Mouse (Mus musculus) bone marrow macrophage, adult 2 months (primary cell): ENCODE results near the gene Zbtb11.

Experiments
- CTCF ChIP-seq: IDR thresholded peaks from 2 replicates; pipeline ENCODE4 v1.5.1; 2012; ENCODE audit warnings: low read depth, mild to moderate bottlenecking, low read length, moderate library complexity
- POLR2A ChIP-seq: IDR thresholded peaks from 2 replicates; pipeline ENCODE4 v1.6.1; 2012; ENCODE audit warnings: mild to moderate bottlenecking, low read depth, low read length, borderline replicate concordance

GRCm38 (mm10) chr16:55938761-55939160, 34.9 kb upstream of the Zbtb11 start:
- TF ChIP-seq CTCF (no peak), POLR2A (no peak)
